Mouse (Mus musculus) heart, embryonic 12.5 days (tissue): ENCODE results near the gene Bbs9. TPM values are rescaled to one million over a fixed set of nuclear protein-coding genes. Genes with fewer than 3 reads are reported as not detected.
"Not testable (repeated sequence)": the region's sequence is repeated elsewhere in the genome, so short reads cannot be mapped to it uniquely, and the experiment has no call there.

Experiments
- ATAC-seq: fragments of 200-750 bp; cut with Nextera tagmentation; 2 replicates; pipeline ENCODE4 v1.8.0; 2017; ENCODE audit warnings: moderate TSS enrichment, moderate library complexity; ENCODE audit not compliant: insufficient number of reproducible peaks, low FRiP score
- H3K27ac ChIP-seq: fragments of 300-500 bp; sonication (generic); 2 replicates; pipeline ENCODE4 v1.5.1; 2016; ENCODE audit warnings: mild to moderate bottlenecking, moderate library complexity; ENCODE audit not compliant: poor library complexity, severe bottlenecking
- H3K27me3 ChIP-seq: fragments of 300-500 bp; sonication (generic); replicated peaks from 2 replicates; pipeline ENCODE4 v1.6.1; 2016; ENCODE audit warnings: mild to moderate bottlenecking, moderate library complexity
- H3K36me3 ChIP-seq: fragments of 300-500 bp; sonication (generic); 2 replicates; pipeline ENCODE4 v1.6.1; 2016; ENCODE audit warnings: mild to moderate bottlenecking, moderate library complexity
- H3K4me1 ChIP-seq: fragments of 300-500 bp; sonication (generic); replicated peaks from 2 replicates; pipeline ENCODE4 v1.6.1; 2016; ENCODE audit warnings: mild to moderate bottlenecking
- H3K4me2 ChIP-seq: fragments of 300-500 bp; sonication (generic); 2 replicates; pipeline ENCODE4 v1.6.1; 2016; ENCODE audit warnings: mild to moderate bottlenecking, moderate library complexity
- H3K4me3 ChIP-seq: fragments of 300-500 bp; sonication (generic); 2 replicates; pipeline ENCODE4 v1.5.1; 2016; ENCODE audit warnings: mild to moderate bottlenecking
- H3K9ac ChIP-seq: fragments of 300-500 bp; sonication (generic); 2 replicates; pipeline ENCODE4 v1.6.1; 2016; ENCODE audit warnings: mild to moderate bottlenecking, moderate library complexity
- H3K9me3 ChIP-seq: fragments of 300-500 bp; sonication (generic); replicated peaks from 2 replicates; pipeline ENCODE4 v1.6.1; 2016; ENCODE audit warnings: mild to moderate bottlenecking, moderate library complexity
- WGBS: fragments of 180-500 bp; shearing (Covaris S2); methylation state at CpG from one replicate; pipeline ENCODE4 v1.1.7; 2016; 5-methylcytosine and 5-hydroxymethylcytosine counted together
- polyA plus RNA-seq: library from polyadenylated mRNA; unstranded; fragments of >200 nt; fragmentation: Nextera tagmentation; extraction: Ambion mirVana; gene quantifications from 2 replicates; pipeline ENCODE4 v1.2.1, GENCODE M21; 2016

Bbs9 gene
- polyA plus RNA-seq, 1 experiment from 2014 or later = 8.0 TPM

DNA sequence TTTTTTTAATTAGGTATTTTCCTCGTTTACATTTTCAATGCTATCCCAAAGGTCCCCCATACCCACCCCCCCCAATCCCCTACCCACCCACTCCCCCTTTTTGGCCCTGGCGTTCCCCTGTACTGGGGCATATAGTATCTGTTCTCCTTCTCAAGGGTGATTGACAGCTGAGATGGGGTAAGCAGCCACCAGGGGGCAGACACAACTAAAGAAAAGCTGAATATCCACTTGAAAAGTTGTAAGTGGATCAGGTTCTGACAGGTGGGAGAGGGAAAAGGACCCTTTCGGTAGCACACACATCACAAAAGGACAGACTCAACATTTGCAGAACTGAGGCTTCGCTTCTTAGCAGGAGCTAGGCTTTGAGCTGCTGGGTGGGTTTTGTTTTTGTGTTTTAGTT lies 237.8 kb downstream of the Bbs9 start:
- H3K9me3 ChIP-seq, H3K4me3 ChIP-seq, H3K4me2 ChIP-seq, H3K4me1 ChIP-seq, H3K27me3 ChIP-seq, H3K36me3 ChIP-seq, H3K9ac ChIP-seq, ATAC-seq, H3K27ac ChIP-seq: not testable (repeated sequence)
- 36% methylated on average over 4 of the region's 4 CpGs for WGBS

DNA sequence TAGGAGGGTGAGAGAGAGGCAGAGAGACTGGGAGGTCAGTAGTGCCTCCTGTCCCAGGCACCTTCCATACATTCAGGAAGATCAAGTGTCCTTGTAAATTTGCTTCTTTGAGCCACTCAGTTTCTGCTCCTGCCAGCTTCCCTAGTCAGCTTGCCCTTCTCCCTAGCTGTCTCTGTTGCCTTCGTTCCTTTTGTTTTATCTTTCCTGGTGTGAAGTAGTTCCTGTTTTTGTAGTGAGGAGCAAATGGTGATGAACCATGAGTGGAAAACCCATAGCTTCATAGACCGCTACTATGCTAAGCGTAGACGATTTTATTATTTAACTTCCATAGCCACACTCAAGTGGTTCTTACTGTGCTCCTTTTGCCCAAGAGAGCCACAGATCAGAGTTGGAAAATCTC lies 242.1 kb downstream of the Bbs9 start:
- ATAC-seq = no peak
- Histone ChIP-seq H3K9me3 (no peaks in the 10 kb centered on the region), H3K4me3 (no peak overlapping the region), H3K4me1 (peaks cover 12% of the 10 kb centered on the region), H3K9ac (no peak overlapping the region), H3K27ac (no peak overlapping the region), H3K27me3 (no peaks in the 10 kb centered on the region), H3K36me3 (no peaks in the 10 kb centered on the region), H3K4me2 (no peak overlapping the region)
- WGBS = 73% methylated on average over 4 of the region's 4 CpGs

DNA sequence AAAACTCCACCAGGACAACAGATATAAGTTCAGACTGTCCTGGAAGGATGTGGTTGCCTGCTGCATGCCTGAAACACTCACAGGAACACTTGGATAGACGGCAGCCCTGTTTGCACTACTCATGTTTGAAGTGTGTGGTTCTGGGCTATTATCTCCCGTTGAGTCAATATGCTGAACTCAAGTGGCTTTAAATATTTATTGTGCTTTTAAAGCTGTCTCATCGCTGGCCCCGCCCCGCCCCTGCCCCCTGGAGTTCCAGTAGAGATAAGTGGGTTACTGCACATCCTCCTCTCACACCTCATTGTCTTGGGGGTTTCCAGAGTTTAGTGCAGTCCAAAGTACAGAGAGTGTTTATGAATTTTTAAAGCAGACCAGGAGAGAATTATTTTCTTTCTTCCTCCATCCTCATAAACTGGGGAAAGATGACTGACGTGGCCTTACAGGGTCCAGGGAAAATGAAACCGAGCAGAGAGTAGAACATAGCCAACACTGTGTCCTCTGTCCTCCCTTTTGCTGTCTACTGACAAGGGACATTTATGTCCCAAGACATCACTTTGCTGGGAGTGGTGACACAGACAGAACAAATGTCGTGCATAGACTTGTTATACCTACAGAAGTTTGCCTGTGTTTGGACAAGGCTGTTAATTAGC lies 242.8 kb downstream of the Bbs9 start:
- H3K4me2 ChIP-seq = no peak overlapping the region
- H3K27me3 ChIP-seq = no peaks in the 10 kb centered on the region
- 50% methylated on average over 8 of the region's 8 CpGs for WGBS
- no peak overlapping the region for H3K9ac ChIP-seq
- no peaks in the 10 kb centered on the region for H3K36me3 ChIP-seq
- H3K4me3 ChIP-seq = no peak overlapping the region
- no peak for ATAC-seq
- H3K4me1 ChIP-seq = peaks cover 7% of the 10 kb centered on the region; the same call in 1 of the 2 replicates
- no peaks in the 10 kb centered on the region for H3K9me3 ChIP-seq
- H3K27ac ChIP-seq = no peak overlapping the region

DNA sequence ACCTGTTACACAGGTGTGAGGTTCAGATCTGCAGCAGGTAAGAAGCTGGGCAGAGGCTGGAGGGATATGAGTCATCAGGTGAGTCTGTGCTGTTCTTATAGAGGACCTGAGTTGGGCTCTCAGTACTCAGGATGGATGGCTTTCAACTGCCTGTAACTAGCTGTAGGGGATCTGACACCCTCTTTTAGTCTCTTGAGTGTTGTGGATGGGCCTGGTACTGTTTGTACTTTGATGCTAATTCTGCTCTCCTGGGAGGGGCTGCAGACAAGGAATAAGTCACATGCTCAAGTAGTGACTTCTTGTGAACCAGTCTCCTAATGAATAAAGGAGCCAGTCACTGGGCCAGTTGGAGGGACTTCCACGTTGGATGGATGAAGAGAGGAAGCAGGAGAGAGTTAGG lies 257.1 kb downstream of the Bbs9 start:
- H3K9me3 ChIP-seq = no peaks in the 10 kb centered on the region
- no peak overlapping the region for H3K9ac ChIP-seq
- no peak overlapping the region for H3K4me2 ChIP-seq
- no peak overlapping the region for H3K27ac ChIP-seq
- 51% methylated on average over 1 of the region's 1 CpGs for WGBS
- 0 out of 2 replicates have a peak, but pooled peaks cover 4% of the 10 kb centered on the region for H3K4me1 ChIP-seq
- no peak for ATAC-seq
- no peak overlapping the region for H3K4me3 ChIP-seq
- no peaks in the 10 kb centered on the region for H3K27me3 ChIP-seq
- no peaks in the 10 kb centered on the region for H3K36me3 ChIP-seq

DNA sequence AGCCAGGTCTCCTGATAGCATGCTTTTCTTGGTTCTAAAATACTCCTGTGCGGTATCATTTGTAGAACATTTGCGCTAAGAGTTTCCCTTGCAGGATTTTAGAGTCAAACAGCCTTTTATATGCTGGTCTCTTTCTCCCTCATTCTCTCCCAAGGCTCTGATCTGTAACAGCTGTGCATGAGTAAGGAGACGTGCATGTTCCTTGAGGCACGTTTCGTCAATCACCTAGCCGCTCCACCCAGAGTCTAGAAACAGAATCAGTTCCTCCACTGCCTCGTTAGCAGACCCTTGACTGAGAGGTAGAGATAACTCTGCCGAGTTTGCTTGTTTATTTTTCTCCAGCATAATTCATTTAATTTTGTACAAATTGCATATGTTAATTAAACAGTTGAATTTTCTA lies 259.4 kb downstream of the Bbs9 start:
- no peak for ATAC-seq

DNA sequence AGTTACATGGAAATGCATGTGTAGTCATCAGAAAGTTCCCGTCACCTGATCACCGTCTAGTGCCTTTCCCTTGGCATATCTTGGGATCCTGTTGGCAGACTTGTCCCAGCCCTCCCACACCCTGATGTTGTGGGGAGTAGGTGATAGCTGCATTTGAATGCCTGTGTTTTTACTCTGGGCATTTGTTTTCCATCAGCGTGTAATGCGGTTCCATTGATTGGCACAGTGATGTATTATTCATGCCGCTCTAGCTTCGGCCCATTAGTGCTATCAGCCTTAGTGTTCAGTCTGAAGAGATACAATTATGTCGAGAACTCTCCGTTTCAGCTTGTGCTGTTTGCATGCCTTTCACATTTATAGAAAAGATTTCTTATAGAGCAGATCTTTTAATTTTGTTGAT lies 259.9 kb downstream of the Bbs9 start:
- Histone ChIP-seq H3K27me3 (no peaks in the 10 kb centered on the region), H3K36me3 (no peaks in the 10 kb centered on the region), H3K9ac (no peak overlapping the region), H3K9me3 (no peaks in the 10 kb centered on the region), H3K4me2 (no peak overlapping the region), H3K4me3 (no peak overlapping the region), H3K27ac (no peak overlapping the region), H3K4me1 (0 out of 2 replicates have a peak, but pooled peaks cover 4% of the 10 kb centered on the region)
- no peak for ATAC-seq
- WGBS = 65% methylated on average over 8 of the region's 8 CpGs

More for the DNA sequence above, 259.4 kb downstream of the Bbs9 start:
- no peaks in the 10 kb centered on the region for H3K36me3 ChIP-seq
- H3K9me3 ChIP-seq = no peaks in the 10 kb centered on the region
- H3K27me3 ChIP-seq = no peaks in the 10 kb centered on the region
- H3K9ac ChIP-seq = no peak overlapping the region
- 0 out of 2 replicates have a peak, but pooled peaks cover 4% of the 10 kb centered on the region for H3K4me1 ChIP-seq
- H3K27ac ChIP-seq = no peak overlapping the region
- no peak overlapping the region for H3K4me2 ChIP-seq
- 55% methylated on average over 8 of the region's 8 CpGs for WGBS
- no peak overlapping the region for H3K4me3 ChIP-seq

DNA sequence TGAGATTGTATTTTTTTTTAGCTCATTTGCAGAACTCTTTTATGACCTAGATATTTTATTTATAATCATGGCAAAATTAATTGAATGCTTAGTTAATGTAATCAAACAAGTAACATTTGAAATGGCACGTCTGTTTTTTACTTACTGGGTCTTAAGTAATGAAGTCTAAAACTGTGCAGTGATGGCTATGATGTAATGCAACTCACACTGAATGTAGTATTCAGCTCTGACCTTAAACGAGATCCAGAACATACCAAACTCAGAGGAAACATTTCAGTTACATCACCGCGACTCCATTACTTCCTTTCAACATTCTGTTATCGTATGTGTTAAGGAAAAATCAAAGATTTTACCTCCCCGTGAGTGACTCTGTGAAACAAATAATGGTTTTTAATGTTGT lies 262.4 kb downstream of the Bbs9 start:
- Histone ChIP-seq H3K27ac (no peak overlapping the region), H3K4me1 (0 out of 2 replicates have a peak, but pooled peaks cover 4% of the 10 kb centered on the region), H3K36me3 (no peaks in the 10 kb centered on the region), H3K27me3 (no peaks in the 10 kb centered on the region), H3K4me2 (no peak overlapping the region), H3K9me3 (no peaks in the 10 kb centered on the region), H3K4me3 (no peak overlapping the region), H3K9ac (no peak overlapping the region)
- 63% methylated on average over 6 of the region's 6 CpGs for WGBS
- ATAC-seq = no peak

DNA sequence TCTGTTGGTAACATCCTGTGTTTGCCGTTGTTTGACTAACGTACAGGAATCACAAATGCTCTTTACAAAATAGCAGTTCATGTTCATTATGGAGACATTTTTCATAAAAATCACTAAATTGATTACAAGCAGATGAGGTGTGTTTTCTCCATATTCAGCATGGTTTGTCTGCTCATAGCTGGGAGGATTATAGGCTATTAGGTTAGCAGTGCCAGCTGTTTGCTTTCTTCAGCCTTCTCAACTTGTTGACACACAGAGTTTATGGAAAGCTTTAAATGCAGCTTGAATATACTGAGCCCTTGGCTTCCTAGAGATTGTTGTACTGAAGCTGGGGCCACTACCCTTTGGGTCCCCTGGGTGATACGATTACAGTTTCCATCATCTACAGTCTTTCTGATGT lies 263.3 kb downstream of the Bbs9 start:
- Histone ChIP-seq H3K27ac (no peak overlapping the region), H3K4me3 (no peak overlapping the region), H3K27me3 (no peaks in the 10 kb centered on the region), H3K4me1 (0 out of 2 replicates have a peak, but pooled peaks cover 4% of the 10 kb centered on the region), H3K36me3 (no peaks in the 10 kb centered on the region), H3K9me3 (no peaks in the 10 kb centered on the region), H3K9ac (no peak overlapping the region), H3K4me2 (no peak overlapping the region)
- no peak for ATAC-seq
- WGBS = 89% methylated on average over 3 of the region's 3 CpGs

DNA sequence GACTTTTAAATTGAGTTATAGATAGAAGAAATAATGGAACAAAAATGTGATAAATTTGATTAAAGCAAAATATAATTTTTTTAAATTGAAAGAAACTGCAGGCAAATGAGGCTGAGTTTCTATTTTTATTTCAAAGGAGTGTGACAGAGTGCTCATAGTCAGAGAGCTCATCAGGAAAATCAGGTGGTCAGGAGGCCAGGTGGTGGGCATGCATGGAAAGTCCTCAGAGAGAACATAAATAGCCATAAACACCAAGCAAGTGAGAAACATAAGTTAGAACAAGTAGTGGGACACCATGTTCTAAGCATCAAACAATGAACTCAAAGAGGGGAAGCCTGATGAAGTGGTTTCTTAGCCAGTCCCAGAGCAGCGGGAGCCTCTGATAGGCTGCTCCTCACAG lies 266.5 kb downstream of the Bbs9 start:
- no peak overlapping the region for H3K27ac ChIP-seq
- WGBS = 89% methylated on average over 1 of the region's 1 CpGs
- ATAC-seq = no peak

DNA sequence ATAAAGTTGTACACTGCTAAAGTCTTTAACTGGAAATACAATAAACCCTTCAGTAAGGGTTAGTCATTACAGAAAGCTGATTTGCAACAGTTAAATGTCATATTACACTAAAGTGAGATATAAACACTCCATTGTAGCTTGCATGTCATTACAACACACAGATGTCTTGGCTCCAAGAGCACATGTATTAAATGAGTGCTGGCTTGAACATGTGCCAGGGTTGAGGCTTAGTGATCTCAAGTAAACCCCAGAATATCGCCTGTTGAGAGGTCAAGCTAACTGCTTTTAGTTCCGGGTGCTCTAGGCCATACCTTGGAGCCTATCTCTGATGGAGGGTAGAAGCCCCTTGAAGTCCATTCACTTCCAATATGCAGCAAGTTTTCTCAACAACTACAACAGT lies 273.1 kb downstream of the Bbs9 start:
- WGBS = 81% methylated on average over 2 of the region's 2 CpGs
- Histone ChIP-seq H3K27ac (no peak overlapping the region), H3K27me3 (no peaks in the 10 kb centered on the region)

More for the DNA sequence above, 266.5 kb downstream of the Bbs9 start:
- Histone ChIP-seq H3K4me2 (no peak overlapping the region), H3K9ac (no peak overlapping the region), H3K4me3 (no peak overlapping the region), H3K36me3 (no peaks in the 10 kb centered on the region), H3K4me1 (no peaks in the 10 kb centered on the region), H3K9me3 (no peaks in the 10 kb centered on the region), H3K27me3 (no peaks in the 10 kb centered on the region)

DNA sequence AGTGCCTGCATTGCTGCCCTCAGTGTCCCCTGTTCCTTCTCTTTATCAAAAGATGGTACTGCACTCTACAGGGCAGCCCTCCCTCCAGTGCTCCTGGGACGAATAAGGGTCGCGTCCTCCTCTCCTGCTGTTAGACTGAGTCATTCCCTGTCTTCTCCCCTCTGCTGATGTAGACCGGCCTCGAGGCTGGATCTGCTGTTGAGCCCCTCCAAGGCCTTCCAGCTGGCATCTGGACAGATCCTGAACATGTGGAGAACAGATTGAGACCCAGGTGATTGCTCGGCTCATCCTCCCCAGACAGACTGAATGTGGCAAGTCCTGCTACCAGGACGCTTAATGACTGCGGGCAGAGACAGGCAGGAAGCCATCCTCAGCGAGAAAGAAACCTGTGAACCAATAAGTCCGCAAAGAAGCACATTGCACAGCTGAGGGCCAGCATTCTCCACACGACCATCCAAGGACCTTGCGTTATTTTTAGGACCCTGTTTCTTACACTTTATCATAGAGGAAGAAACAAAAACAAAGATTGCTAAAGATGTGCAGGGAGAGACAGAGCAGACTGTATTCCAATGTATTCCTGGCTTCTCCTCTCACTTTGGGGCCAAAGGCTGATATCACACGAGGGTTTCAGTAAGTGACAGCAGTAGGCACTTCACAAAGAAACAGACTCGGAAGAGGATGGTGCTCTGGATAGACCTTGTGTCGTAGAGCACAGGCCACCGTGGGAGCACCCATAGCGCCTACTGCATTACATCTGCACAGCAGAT lies 275.4 kb downstream of the Bbs9 start:
- ATAC-seq = no peak
- no peaks in the 10 kb centered on the region for H3K27me3 ChIP-seq
- no peak overlapping the region for H3K9ac ChIP-seq
- no peaks in the 10 kb centered on the region for H3K9me3 ChIP-seq
- peaks cover 12% of the 10 kb centered on the region; the same call in 1 of the 2 replicates for H3K4me1 ChIP-seq
- no peak overlapping the region for H3K4me2 ChIP-seq
- WGBS = 56% methylated on average over 17 of the region's 17 CpGs
- H3K27ac ChIP-seq = no peak overlapping the region
- H3K4me3 ChIP-seq = no peak overlapping the region
- no peaks in the 10 kb centered on the region for H3K36me3 ChIP-seq

More for the DNA sequence above, 273.1 kb downstream of the Bbs9 start:
- no peak for ATAC-seq
- Histone ChIP-seq H3K4me3 (no peak overlapping the region), H3K9me3 (no peaks in the 10 kb centered on the region), H3K36me3 (no peaks in the 10 kb centered on the region), H3K4me2 (no peak overlapping the region), H3K9ac (no peak overlapping the region), H3K4me1 (peaks cover 12% of the 10 kb centered on the region; the same call in 1 of the 2 replicates)
